Mouse (Mus musculus) kidney, adult 2 months (tissue): ENCODE data around the gene Plekha5.

ENCODE experiments used
- CTCF ChIP-seq: fragments of 200-500 bp; conservative IDR thresholded peaks from 2 replicates; pipeline ENCODE4 v1.5.1; 2011; ENCODE audit warnings: low read depth, mild to moderate bottlenecking, control low read depth, low read length, moderate library complexity, mixed read lengths; ENCODE audit not compliant: insufficient read depth, insufficient read length
- POLR2A ChIP-seq: fragments of 200-500 bp; IDR thresholded peaks from one replicate; pipeline ENCODE4 v1.6.1; 2011; ENCODE audit warnings: low read depth, low read length, control low read depth

- TF ChIP-seq CTCF (no peak), POLR2A (no peak)
Observed at GRCm38 (mm10) chr6:140535504-140535903, 111.7 kb downstream of the Plekha5 start.
